Mouse (Mus musculus) spleen, postnatal 4 days (tissue): ENCODE results near the gene Atp8b5.
A peak's percentile ranks its signal among the peaks of the same experiment; 100 is the strongest.

ENCODE experiments used
- DNase-seq, 2 experiments: peaks; one replicate each; pipeline ENCODE4 v3.0.0; 2022; ENCODE audit warnings: low spot score in 2 of 2

The Atp8b5 gene

DNA sequence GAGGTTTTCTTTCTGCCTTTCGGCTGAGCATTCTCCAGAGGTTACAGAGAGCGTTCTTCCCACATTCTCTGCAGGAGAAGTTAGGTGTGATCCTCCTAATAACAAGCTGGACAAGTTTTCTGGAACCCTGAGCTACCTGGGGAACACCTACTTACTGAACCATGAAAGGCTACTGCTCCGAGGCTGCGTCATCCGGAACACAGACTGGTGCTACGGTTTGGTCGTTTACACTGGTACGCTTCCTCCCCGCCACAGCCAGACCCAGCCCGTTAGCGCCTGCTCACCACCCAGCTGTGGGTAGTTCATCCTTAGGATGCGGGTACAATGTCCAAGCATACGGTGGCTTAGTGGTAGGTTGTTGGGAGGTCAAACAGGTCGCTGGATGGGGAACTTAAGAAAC, 55.4 kb downstream of the Atp8b5 start:
- no peak for DNase-seq

DNA sequence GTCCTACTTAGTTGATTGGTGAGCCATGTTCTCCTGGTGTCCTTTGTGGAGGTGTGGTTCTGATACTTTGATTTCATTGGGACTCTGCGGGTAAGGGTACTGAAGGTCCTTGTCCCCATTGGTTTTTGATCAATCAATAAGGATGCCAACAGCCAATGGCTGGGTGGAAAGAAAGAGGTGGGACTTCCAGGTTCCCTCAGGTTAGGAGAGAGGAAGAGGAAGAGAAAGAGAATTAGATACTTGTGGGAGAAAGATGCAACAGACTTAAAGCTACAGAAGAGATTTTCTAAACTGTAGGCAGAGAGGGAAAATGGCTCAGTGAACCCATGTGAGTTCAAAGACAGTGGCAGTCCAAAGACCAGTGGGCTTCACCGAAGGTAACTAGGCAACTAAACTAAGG, 60.2 kb downstream of the Atp8b5 start:
- DNase-seq, result no peak

GRCm38 (mm10) chr4:43334771-43335170, 67.8 kb downstream of the Atp8b5 start:
- DNase-seq, result no peak

- DNase-seq, result no peak
These were observed 69.2 kb downstream of the Atp8b5 start for GRCm38 (mm10) chr4:43336176-43336575.

GRCm38 (mm10) chr4:43340096-43340804, 73.3 kb downstream of the Atp8b5 start:
- DNase-seq, result no peak

DNA sequence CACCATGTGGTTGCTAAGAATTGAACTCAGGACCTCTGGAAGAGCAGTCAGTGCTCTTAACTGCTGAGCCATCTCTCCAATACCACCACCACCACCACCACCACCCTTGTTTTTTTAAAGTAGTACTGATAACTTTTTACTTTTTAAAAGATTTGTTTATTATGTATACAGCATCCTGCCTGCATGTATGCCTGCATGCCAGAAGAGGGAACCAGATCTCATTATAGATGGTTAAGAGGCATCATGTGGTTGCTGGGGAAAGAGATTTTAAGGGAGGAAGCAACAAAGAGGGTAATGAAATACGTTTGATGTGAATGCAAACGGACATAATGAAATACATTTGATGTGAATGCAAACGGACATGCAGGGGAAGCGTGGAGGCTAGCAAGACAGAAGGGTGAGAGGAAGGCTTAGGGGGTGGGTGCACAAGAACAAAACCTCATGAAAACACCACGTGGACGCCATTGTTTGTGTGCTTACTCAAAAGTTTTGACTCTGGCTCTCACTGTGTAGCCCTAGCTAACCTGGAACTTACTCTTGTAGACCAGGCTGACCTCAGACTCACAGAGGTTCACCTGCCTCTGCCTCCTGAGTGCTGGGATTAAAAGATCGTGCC, 74.4 kb downstream of the Atp8b5 start:
- DNase-seq, result no peak

DNA sequence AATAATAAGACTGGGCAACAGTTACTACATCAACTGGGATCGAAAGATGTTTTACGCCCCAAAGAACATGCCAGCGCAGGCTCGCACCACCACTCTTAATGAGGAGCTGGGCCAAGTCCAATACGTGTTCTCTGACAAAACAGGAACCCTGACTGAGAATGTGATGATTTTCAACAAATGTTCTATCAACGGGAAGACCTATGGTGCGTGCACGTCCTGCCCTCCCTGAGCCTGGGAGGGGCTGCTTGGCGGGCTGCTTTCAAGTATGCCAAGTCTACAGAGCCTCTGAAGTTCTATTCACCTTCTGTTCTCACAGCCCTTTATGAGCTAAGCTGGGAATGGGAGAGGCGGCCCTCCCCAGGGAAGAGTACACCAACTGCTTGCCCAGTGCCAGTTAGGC, 75.5 kb downstream of the Atp8b5 start:
- no peak for DNase-seq

GRCm38 (mm10) chr4:43344932-43345331, 78.0 kb downstream of the Atp8b5 start:
- no peak for DNase-seq

- no peak for DNase-seq
These were observed 82.2 kb downstream of the Atp8b5 start for GRCm38 (mm10) chr4:43349206-43349605.

GRCm38 (mm10) chr4:43350038-43350560, 83.1 kb downstream of the Atp8b5 start:
- no peak for DNase-seq

DNA sequence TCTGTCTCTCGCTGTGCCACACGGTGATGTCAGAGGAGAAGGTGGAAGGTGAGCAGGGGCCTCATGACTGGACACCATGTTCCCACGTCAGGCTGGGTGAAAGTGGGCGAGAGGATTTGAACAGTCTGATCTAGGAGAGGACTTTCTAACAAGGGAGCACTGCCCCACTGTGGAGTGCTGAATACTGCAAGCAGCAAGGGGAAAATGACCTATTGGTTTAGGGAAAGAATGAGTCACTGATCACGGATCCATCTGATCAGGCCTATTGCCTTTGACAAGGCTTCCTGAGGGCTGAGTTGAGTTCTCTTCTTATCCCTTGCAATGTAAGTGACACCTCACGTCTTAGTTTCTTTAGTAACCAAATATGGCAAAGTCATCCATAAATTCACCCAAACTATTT, 86.7 kb downstream of the Atp8b5 start:
- no peak for DNase-seq

DNA sequence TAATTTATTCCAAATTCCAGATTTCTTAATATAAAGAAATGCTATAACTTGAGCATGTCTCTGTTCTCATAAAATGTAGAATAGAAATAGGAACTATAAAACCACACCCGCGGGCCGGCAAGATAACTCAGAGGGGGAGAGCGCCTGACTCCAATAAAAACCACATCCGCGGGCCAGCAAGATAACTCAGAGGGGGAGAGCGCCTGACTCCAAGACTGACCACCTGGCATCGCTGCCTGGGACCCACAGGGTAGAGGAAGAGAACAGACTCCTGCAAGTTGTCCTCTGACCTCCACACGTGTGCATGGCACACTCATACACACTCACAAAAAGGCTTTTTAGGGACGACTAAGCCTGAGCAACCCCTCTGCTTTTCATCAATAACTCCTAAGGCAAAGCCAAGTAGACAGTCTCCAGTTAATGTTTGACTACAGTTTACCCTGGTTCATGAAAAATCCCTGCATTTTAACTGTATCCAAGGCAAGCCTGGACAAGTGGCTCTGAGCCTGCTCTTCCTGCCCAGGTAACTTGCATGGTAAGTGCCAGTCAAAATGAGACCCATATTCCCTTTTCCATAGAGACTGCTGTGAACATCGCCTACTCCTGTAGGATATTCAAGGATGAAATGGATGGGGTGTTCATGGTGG, 98.1 kb downstream of the Atp8b5 start:
- DNase-seq, result no peak

DNA sequence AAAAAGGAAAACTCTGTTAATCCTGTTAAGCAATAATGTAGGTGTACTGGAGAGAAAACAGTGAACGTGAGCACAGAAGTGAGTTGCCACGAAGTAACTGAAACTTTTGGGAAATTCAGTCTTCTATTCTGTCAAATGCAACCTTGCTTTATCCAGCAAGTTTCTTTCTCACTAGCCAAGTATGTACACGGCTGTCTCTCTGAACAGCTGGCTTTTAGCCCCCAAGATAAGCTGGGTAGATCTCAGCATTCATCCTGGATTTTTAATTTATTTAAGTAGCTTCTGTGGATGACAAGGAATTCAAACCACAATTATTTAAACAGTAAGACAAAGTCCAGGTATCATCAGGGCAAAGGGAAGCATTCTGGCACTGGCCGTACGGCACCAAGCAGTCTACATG, 100.3 kb downstream of the Atp8b5 start:
- DNase-seq, result no peak

- no peak for DNase-seq
These were observed 100.8 kb downstream of the Atp8b5 start for GRCm38 (mm10) chr4:43367787-43368186.

GRCm38 (mm10) chr4:43371406-43371805, 104.4 kb downstream of the Atp8b5 start:
- no peak for DNase-seq

- DNase-seq, result no peak
These were observed 105.2 kb downstream of the Atp8b5 start for GRCm38 (mm10) chr4:43372155-43372554.

DNA sequence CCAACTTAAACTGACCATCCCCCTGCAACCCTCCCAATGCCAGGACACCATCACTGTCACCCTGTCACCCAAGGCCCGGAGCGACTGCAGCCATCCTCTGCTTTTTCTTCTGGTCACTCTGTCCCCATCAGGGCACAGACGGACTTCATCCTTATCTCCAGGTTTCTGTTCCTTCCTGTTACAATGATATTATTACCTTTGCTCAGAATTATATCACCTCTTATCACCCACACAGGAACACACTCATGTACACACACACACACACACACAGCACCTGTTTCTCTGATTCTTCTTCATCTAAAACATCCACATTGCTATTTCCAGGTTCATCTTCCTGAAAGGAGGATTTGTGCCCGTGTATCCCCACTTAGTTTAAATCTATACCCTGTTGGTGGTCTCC, 107.3 kb downstream of the Atp8b5 start:
- no peak for DNase-seq

DNA sequence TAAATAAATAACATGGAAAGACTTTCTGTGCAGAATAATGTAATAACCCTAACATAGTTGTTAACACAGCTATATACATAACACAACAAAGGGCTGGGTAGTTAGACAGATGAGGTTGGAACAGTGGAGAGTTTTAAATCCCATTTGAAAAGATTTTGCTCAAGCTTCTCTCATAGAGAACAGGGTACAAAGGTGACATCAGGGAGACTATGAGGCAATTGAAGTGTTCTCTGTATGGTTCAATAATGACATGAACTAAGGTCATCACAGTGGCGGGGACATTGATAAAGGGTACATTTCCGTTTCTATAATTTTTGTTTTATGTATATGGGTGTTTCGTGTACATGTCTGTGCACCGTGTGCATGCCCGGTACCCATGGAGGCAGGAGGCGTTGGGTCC, 112.6 kb downstream of the Atp8b5 start:
- no peak for DNase-seq

GRCm38 (mm10) chr4:43380951-43381350, 114.0 kb downstream of the Atp8b5 start:
- no peak for DNase-seq

DNA sequence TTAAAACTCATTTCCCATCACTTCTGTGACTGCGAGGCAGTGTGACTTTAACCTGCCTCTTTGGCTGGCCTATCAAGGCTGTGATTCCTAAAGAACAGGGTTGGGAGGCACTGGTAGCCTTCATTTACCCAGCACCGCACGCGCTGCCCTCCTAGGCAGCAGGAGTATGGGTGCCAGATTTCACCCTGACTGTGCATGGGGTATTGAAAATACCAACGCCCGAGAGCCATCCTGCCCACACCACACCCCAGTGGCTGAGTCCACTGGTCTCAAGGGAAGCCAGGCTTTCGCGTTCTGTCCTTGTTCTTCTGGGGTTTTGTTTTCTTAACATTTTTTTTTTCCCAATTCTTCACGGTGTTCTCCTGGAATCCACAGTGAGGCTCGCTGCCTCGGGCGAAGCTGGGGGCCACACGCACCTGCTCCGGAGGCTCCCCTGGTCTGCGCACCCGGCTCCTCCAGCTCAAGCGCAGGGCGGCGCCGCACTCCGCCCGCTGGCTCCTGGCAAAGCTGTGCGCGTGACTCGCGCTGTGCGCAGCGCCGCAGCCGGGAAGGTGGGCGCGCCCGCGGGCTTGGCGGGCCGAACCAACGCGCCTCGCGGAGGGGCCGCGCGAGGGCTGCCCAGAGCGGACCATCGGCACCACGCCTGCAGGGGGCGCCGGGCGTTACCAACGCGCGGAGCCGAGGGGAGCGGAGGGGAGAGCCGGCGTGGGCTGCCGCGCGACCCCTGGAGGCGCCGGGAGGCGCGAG, 114.6 kb downstream of the Atp8b5 start, which contains the start of gene Rusc2:
TSS of gene Rusc2 (plus strand) at position 572 of the 747 bp plus-strand sequence.
- DNase-seq, result peak; percentile 48 to 75

DNA sequence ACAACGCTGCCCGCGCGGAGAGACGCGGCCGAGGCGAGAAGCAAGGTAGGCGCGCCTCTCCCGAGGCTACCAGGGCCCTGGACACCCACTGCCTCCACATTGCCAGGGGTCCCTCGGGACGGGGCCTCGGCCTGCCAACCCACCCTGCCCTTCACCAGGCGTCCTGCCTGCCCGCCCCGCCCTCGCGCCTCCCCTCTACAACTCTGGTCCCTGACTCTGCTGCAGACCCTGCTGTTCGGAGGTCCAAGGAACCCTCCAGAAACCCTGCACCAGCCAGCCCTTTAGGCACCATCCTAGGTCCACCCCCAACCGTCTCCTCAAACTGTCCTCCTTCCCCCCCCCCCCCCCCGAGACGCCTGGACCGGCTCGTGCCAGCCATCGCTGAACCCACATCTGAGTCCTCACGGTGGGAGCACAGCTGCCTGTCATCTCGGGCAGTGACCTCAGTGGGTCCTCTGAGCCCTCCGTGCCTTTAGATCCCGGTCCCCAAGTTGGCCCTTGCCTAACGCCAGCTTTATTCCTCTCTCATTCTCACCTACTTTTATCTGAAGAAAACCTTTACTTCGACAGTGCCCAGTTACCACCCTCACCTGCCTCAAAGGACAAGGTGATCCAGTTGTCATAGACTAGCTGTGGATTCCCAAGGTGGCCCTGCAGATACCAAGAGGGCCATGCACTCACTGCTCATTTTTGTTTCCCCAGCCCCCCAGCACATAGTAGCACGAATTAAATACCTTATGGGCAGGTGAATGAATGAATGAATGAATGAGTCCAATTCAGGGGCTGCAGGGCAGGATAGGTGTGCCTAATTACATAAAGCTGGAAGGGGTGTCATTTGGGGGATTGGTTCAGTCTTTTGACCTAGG, 115.4 kb downstream of the Atp8b5 start:
- DNase-seq, result no peak
